Mouse (Mus musculus) left cerebral cortex, postnatal 36 days (tissue): ENCODE measurements around the gene Dbp. TPM values are rescaled to one million over a fixed set of nuclear protein-coding genes. Genes with fewer than 3 reads are reported as not detected.
"Not testable (repeated sequence)": the region's sequence is repeated elsewhere in the genome, so short reads cannot be mapped to it uniquely, and the experiment has no call there.

Source experiments
- DNase-seq, 2 experiments: peaks; one replicate each; pipeline ENCODE4 v3.0.0; 2021 to 2022; ENCODE audit warnings: low spot score in 2 of 2, mixed read lengths in 1 of 2
- intact Hi-C: fragments of 180-260 bp; cut with DNase I; formaldehyde crosslinking; loops from one replicate; pipeline ENCODE4 v1.15.1; 2025
- total RNA-seq, 2 experiments: library from RNA; stranded (reverse); gene quantifications; 2 replicates each; pipeline ENCODE4 v1.2.3; 2021

The Dbp gene
- total RNA-seq = 100 to 1,000 TPM; 128 to 138 TPM

- DNase-seq = peak; percentile 100
- intact Hi-C loops = loop anchor here (5.0 kb wide), 1 partner anchor 238 kb away; the partner anchor contains the start of gene Bax
Measured at GRCm38 (mm10) chr7:45704730-45705442, at the start of gene Dbp. Gene Dbp, plus strand, starts transcription at chr7:45705088.

GRCm38 (mm10) chr7:45660746-45661478, 44.0 kb upstream of the Dbp start:
- intact Hi-C loops = no loop called here
- DNase-seq = no peak

- intact Hi-C loops, DNase-seq: not testable (repeated sequence)
Measured at GRCm38 (mm10) chr7:45661702-45662101, 43.2 kb upstream of the Dbp start.

GRCm38 (mm10) chr7:45665303-45666138, 39.4 kb upstream of the Dbp start:
- intact Hi-C loops = no loop called here
- DNase-seq = no peak

GRCm38 (mm10) chr7:45666161-45666560, 38.7 kb upstream of the Dbp start, which contains the start of gene Fut2:
Gene Fut2, minus strand, starts transcription at chr7:45666394.
- intact Hi-C loops = no loop called here
- no peak for DNase-seq

- intact Hi-C loops = no loop called here
- DNase-seq = no peak
Measured at GRCm38 (mm10) chr7:45667761-45668160, 37.1 kb upstream of the Dbp start.

- intact Hi-C loops = no loop called here
- DNase-seq = no peak
Measured at GRCm38 (mm10) chr7:45668921-45669320, 36.0 kb upstream of the Dbp start.

- intact Hi-C loops = no loop called here
Measured at GRCm38 (mm10) chr7:45677627-45678295, 27.1 kb upstream of the Dbp start.

GRCm38 (mm10) chr7:45678513-45678912, 26.4 kb upstream of the Dbp start:
- no peak for DNase-seq
- intact Hi-C loops = no loop called here

More at GRCm38 (mm10) chr7:45677627-45678295, 27.1 kb upstream of the Dbp start:
- no peak for DNase-seq

GRCm38 (mm10) chr7:45679966-45680621, 24.8 kb upstream of the Dbp start:
- no peak for DNase-seq
- intact Hi-C loops = loop anchor here (5.0 to 10.0 kb wide), 3 partner anchors 38 to 205 kb away; no protein-coding TSS in a partner anchor

- DNase-seq = no peak
- intact Hi-C loops = loop anchor here (5.0 to 10.0 kb wide), 3 partner anchors 39 to 206 kb away; no protein-coding TSS in a partner anchor
Measured at GRCm38 (mm10) chr7:45681046-45681736, 23.7 kb upstream of the Dbp start.

- peak; percentile 81 to 85 for DNase-seq
- intact Hi-C loops = loop anchor here (5.0 to 10.0 kb wide), 3 partner anchors 40 to 208 kb away; no protein-coding TSS in a partner anchor
Measured at GRCm38 (mm10) chr7:45682144-45683126, 22.5 kb upstream of the Dbp start.

GRCm38 (mm10) chr7:45683396-45684050, 21.4 kb upstream of the Dbp start, which contains the start of gene Ntn5:
Gene Ntn5, plus strand, starts transcription at chr7:45684022.
- DNase-seq = no peak
- intact Hi-C loops = loop anchor here (5.0 to 10.0 kb wide), 3 partner anchors 41 to 209 kb away; no protein-coding TSS in a partner anchor

GRCm38 (mm10) chr7:45685811-45686210, 19.1 kb upstream of the Dbp start:
- no peak for DNase-seq
- intact Hi-C loops = loop anchor here (10.0 kb wide), 1 partner anchor 211 kb away; no protein-coding TSS in a partner anchor

- no peak for DNase-seq
- intact Hi-C loops = loop anchor here (10.0 kb wide), 1 partner anchor 212 kb away; no protein-coding TSS in a partner anchor
Measured at GRCm38 (mm10) chr7:45686841-45687240, 18.0 kb upstream of the Dbp start.

- intact Hi-C loops = loop anchor here (10.0 kb wide), 1 partner anchor 214 kb away; no protein-coding TSS in a partner anchor
- DNase-seq = no peak
Measured at GRCm38 (mm10) chr7:45689099-45689498, 15.8 kb upstream of the Dbp start.
